Mouse (Mus musculus) lung, adult 2 months (tissue): ENCODE measurements at regions not wholly inside any gene's neighbourhood (a gene's known extent, or its start where the extent isn't known, plus 50 kb on each side); places are given as distances from the start of the nearest gene placed in this dataset.

ENCODE experiments used
- DNase-seq: peaks from one replicate; pipeline ENCODE4 v3.0.0; 2022
- H3K4me1 ChIP-seq: fragments of 200-500 bp; 2 replicates; pipeline ENCODE4 v1.6.1; 2011; ENCODE audit warnings: low read length; ENCODE audit not compliant: control insufficient read depth, insufficient read depth
- H3K4me3 ChIP-seq: fragments of 200-500 bp; replicated peaks from 2 replicates; pipeline ENCODE3; 2011; ENCODE audit warnings: low read depth, mild to moderate bottlenecking, control low read depth, low read length; ENCODE audit errors: extremely low read depth
- CTCF ChIP-seq: fragments of 200-500 bp; IDR thresholded peaks from 2 replicates; pipeline ENCODE4 v1.5.1; 2011; ENCODE audit warnings: mild to moderate bottlenecking, low read length, control low read depth; ENCODE audit not compliant: insufficient read depth
- POLR2A ChIP-seq: fragments of 200-500 bp; IDR thresholded peaks from 2 replicates; pipeline ENCODE4 v1.6.1; 2011; ENCODE audit warnings: low read depth, mild to moderate bottlenecking, control low read depth, low read length, borderline replicate concordance; ENCODE audit errors: extremely low read depth
- WGBS: fragments of 180-500 bp; shearing (Covaris S2); methylation state at CpG from one replicate; pipeline ENCODE4 v1.1.7; 2018; 5-methylcytosine and 5-hydroxymethylcytosine counted together

DNA sequence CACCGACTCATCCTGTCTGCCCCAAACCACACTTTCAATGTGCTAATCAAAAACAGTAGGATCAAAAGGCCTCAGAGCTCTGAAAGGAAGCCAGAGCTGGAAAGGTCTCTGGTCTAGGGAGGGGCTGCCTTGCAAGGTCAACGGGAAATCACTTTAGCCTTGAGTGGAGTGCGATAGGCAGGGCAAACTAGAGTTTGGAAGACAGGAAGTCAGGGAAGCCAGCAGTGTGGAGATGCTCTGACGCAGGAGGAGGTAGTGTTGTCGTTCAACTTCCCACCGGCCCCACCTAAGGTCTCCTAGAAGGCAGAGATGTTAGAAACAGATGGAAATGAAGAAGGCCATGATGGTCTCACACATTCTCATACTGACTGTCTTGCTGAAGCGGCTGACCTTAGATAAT lies 52.0 kb upstream of the Trp53i11 start:
- WGBS = 36% methylated on average over 7 of the region's 7 CpGs

DNA sequence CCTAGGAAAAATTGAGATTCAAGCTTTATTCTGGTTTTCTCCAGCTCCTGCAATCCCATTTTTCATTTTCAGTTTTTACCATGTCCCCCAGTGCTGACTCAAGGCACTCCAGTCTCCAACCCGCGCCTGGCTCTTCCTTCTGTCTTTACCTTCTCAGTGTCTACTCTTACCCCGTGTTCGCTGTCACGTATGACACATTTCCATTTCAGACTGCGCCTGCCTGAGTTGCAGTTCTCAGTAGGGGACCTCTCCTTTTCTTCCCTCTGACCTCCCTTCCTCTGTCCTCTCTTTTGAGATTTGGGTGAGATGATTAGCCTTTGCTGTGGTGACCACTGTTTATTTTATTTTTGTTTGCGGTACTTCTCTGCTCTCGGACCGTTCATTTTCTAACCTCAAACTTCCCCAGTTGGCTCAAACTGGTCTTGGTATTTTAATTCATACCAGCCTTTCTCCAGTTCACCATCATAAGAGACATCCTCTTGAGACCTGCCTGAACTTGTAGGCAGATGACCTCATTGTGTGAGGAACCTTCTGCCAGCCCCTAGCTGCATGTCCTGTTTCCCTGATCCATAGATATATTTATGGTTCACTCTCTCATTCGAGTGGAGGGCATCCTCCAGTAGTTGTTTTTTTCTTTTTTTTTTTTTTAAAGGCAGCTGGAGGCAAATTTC lies 53.9 kb upstream of the Trp53i11 start:
- H3K4me1 ChIP-seq = peaks cover 9% of the 10 kb centered on the region
- TF ChIP-seq CTCF = no peak
- TF ChIP-seq POLR2A = no peak
- 68% methylated on average over 10 of the region's 10 CpGs for WGBS
- H3K4me3 ChIP-seq = no peak overlapping the region
- no peak for DNase-seq

More for the DNA sequence above, 52.0 kb upstream of the Trp53i11 start:
- no peak for DNase-seq
- Histone ChIP-seq H3K4me3 (no peak overlapping the region), H3K4me1 (peaks cover 9% of the 10 kb centered on the region)
- TF ChIP-seq CTCF (no peak), POLR2A (no peak)

DNA sequence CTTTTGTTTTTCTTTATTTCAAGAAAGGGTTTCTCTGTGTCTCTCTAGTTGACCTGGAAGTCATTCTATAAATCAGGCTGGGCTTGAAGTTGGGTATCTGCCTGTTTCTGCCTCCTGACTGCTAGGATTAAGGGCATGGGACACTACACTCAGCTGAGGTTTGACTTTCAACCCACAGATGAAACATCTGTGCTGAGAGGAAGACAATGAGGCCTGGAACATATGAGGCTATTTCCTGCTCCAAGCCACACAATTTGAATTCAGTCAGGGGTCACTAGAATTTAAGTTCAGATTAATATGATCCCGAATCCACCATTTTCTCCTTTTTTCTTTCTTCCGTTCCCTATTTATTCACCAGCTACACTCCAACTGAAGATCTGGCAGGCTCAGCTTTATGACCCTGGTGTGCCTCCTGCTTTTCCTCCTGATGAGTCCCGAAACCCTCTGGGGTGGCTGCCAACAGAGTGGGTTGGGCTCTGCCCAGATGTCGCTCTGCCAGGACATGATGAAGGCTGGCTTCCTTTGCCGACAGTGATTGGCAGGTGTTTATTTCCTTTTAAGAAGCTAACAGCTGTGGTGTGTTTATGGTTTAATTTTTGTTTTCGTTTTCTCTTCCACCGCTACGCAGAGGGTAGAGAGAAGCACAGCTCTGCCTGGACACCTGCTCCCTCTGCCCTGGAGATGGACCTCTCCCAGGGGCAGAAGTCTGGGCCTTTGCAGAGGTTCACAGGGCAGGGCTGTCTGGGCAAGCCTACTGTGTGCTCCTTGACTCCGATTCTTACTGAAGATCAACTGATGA lies 55.3 kb upstream of the Trp53i11 start:
- DNase-seq = peak; percentile 55
- Histone ChIP-seq H3K4me1 (peaks cover 9% of the 10 kb centered on the region), H3K4me3 (no peak overlapping the region)
- TF ChIP-seq CTCF (no peak), POLR2A (no peak)
- 17% methylated on average over 9 of the region's 9 CpGs for WGBS

DNA sequence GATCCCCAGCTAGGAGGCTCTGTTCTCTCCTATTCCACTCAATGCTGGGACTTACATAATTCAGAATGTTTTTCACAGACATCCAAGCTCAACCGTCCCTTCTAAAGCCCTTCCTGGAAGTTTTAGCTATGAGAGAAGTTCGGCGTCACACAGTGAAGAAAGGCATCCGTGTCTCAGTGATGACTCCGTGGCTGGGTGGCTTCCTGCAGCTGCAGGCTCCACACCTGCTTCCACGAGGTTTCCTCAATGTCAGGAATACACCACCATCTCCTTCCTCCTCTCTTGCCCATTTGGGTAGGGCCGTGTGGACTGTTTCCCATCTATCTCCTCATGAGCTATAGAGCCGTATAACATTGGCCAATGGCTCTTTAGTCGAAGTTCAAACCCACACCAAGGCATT lies 56.1 kb upstream of the Trp53i11 start:
- peaks cover 11% of the 10 kb centered on the region for H3K4me1 ChIP-seq
- 50% methylated on average over 9 of the region's 9 CpGs for WGBS
- H3K4me3 ChIP-seq = no peak overlapping the region
- DNase-seq = no peak
- TF ChIP-seq POLR2A (no peak), CTCF (no peak)

GRCm38 (mm10) chr2:93129176-93129575 lies 58.2 kb upstream of the Trp53i11 start:
- WGBS = 64% methylated on average over 4 of the region's 4 CpGs
- DNase-seq = no peak

GRCm38 (mm10) chr2:93126595-93127165 lies 60.7 kb upstream of the Trp53i11 start:
- Histone ChIP-seq H3K4me3 (no peak overlapping the region), H3K4me1 (peaks cover 6% of the 10 kb centered on the region)
- DNase-seq = peak; percentile 57
- TF ChIP-seq CTCF = no peak
- TF ChIP-seq POLR2A = no peak
- 38% methylated on average over 7 of the region's 7 CpGs for WGBS

More at GRCm38 (mm10) chr2:93129176-93129575, 58.2 kb upstream of the Trp53i11 start:
- no peak overlapping the region for H3K4me3 ChIP-seq
- TF ChIP-seq POLR2A (no peak), CTCF (no peak)
- H3K4me1 ChIP-seq = peaks cover 11% of the 10 kb centered on the region

DNA sequence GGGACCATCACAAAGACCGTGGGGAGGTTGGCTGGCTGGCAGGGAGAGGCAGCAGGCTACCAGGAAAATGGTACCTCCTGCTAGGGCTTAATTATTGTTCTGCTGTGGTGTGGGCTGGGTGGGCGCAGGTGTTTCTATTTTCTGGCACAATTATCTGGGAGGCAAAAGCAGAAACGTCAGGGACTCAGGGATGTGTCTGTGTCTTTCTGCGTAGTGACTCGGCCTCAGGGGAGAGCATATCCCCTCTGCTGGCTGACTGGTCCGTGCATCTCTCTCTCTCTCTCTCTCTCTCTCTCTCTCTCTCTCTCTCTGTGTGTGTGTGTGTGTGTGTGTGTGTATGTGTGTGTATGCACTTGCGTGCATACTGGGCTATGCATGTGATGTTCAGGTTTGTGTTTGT lies 61.2 kb upstream of the Trp53i11 start:
- TF ChIP-seq CTCF = no peak
- no peak for TF ChIP-seq POLR2A
- 64% methylated on average over 7 of the region's 7 CpGs for WGBS
- no peak for DNase-seq
- Histone ChIP-seq H3K4me1 (peaks cover 2% of the 10 kb centered on the region; the same call in 1 of the 2 replicates), H3K4me3 (no peak overlapping the region)

GRCm38 (mm10) chr2:93124866-93125467 lies 62.4 kb upstream of the Trp53i11 start:
- DNase-seq = no peak
- peaks cover 2% of the 10 kb centered on the region; the same call in 1 of the 2 replicates for H3K4me1 ChIP-seq
- H3K4me3 ChIP-seq = no peak overlapping the region
- TF ChIP-seq CTCF = no peak
- no peak for TF ChIP-seq POLR2A
- 93% methylated on average over 7 of the region's 7 CpGs for WGBS

DNA sequence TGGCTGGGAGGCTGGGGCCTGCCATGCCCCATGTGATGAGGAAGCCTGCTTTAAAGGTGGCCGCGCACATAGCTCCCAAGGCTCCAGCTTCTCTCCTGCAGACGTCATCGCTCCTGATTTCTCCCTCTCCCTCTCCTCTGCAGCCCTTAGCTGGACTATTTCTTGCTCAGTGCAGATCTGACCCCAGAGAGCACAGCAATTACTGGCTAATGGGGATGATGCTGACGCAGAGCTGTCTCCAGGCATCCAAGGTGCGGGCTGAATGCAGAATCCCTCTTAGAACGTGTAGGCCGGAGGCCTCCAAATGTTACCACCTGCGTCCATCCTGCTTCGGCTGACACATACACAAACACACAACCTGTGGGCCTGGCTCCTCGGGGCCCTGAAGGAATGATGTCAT lies 63.5 kb upstream of the Trp53i11 start:
- 92% methylated on average over 11 of the region's 11 CpGs for WGBS
- no peak for DNase-seq
- no peak overlapping the region for H3K4me3 ChIP-seq
- peaks cover 2% of the 10 kb centered on the region; the same call in 1 of the 2 replicates for H3K4me1 ChIP-seq
- TF ChIP-seq POLR2A = no peak
- TF ChIP-seq CTCF = no peak

DNA sequence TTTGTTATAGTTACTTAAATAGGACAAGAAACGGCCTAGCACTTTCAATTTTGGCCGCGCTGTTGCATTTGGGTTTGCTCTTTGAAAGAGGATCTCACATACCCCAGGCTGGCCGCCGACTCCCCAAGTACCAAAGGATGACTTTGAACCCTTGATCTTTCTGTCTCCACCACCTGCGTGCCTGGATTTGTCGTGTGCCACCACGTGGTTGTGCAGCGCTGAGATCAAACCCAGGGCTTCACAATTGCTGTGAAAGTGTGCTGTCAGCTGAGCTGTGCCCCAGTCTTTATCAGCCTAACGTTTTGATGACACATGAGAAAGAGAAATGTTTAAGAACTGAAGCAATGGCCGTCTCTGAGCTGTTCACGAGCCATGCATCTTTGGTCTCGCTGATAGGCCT lies 67.0 kb upstream of the Trp53i11 start:
- no peak for DNase-seq
- Histone ChIP-seq H3K4me1 (no peaks in the 10 kb centered on the region), H3K4me3 (no peak overlapping the region)
- TF ChIP-seq POLR2A (no peak), CTCF (no peak)
- 82% methylated on average over 13 of the region's 13 CpGs for WGBS

GRCm38 (mm10) chr2:93119001-93119400 lies 68.3 kb upstream of the Trp53i11 start:
- no peak overlapping the region for H3K4me3 ChIP-seq
- no peak for TF ChIP-seq CTCF
- TF ChIP-seq POLR2A = no peak
- DNase-seq = no peak

More at GRCm38 (mm10) chr2:93119001-93119400, 68.3 kb upstream of the Trp53i11 start:
- H3K4me1 ChIP-seq = no peaks in the 10 kb centered on the region
- WGBS = 61% methylated on average over 8 of the region's 8 CpGs
